Mouse (Mus musculus): ENCODE data around the gene Ppef2.
A peak's percentile ranks its signal among the peaks of the same experiment; 100 is the strongest.

Ppef2 gene

GRCm38 (mm10) chr5:92195716-92196115 lies 60.4 kb downstream of the Ppef2 start:
- DNase-seq (ENCODE audit: low read depth, low spot score) = peak; percentile 17

GRCm38 (mm10) chr5:92188881-92189483 lies 67.1 kb downstream of the Ppef2 start:
- no peak for DNase-seq (ENCODE audit: low read depth, low spot score)

- DNase-seq (ENCODE audit: low read depth, low spot score) = peak; percentile 24
Measured at GRCm38 (mm10) chr5:92183071-92183830, 72.8 kb downstream of the Ppef2 start.
